Mouse (Mus musculus) urinary bladder, postnatal 36 days (tissue): ENCODE data around the gene Fank1.

Source experiments
- DNase-seq, 2 experiments: peaks; one replicate each; pipeline ENCODE4 v3.0.0; 2022; ENCODE audit warnings: low spot score in 2 of 2, mixed read lengths in 1 of 2

Fank1 gene

GRCm38 (mm10) chr7:133768027-133768426 is 8.6 kb upstream of the Fank1 start:
- no peak for DNase-seq

- DNase-seq: no peak
Measured at GRCm38 (mm10) chr7:133768517-133768916, 8.1 kb upstream of the Fank1 start.

DNA sequence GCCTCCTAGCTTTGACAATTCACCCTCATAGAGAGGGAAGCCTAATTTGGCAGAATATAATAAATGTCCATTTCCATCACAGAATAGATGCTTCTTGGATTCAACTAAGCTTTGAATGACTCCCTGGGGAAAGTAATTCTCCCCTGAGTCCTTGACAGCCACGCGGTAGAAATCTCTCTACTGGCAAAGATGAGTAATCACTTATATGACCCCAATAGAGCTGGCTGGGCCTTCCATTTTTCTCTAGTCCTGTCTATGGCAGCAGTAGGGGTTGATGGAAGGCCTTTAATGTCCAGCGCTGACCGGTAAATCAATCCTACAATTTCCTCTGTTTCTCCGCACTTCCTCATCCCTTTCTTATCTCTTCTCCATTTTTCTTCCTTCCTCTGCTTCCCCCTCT is 1.5 kb upstream of the Fank1 start:
- no peak for DNase-seq

GRCm38 (mm10) chr7:133775796-133776625 is 650 bp upstream of the Fank1 start:
- DNase-seq: peak; percentile 17 to 18

DNA sequence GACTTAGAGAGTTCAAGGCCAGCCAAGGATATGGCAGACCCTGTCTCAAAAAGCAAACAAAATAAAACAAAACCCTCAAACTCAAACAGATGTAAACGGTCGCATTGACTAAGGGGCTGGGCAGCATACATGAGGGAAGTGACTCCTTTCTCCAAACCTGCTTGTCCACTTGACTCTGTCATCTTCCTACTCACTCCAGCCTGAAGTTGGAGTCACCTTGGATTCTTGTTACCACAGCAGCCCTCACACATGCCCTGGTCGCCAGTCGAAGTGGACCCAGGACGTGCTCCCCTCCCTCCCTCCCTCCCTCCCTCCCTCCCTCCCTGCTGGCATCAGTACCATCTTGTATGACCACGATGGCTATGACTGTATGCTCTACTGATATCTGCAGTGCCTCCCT is 4.9 kb downstream of the Fank1 start:
- no peak for DNase-seq

- peak in 1 of 2 experiments; percentile 7 for DNase-seq
Measured at GRCm38 (mm10) chr7:133781991-133782390, 5.3 kb downstream of the Fank1 start.

- peak; percentile 63 to 77 for DNase-seq
Measured at GRCm38 (mm10) chr7:133782717-133783435, 6.2 kb downstream of the Fank1 start, which contains the start of gene Dhx32. TSS of gene Dhx32 (minus strand) at chr7:133782726.

DNA sequence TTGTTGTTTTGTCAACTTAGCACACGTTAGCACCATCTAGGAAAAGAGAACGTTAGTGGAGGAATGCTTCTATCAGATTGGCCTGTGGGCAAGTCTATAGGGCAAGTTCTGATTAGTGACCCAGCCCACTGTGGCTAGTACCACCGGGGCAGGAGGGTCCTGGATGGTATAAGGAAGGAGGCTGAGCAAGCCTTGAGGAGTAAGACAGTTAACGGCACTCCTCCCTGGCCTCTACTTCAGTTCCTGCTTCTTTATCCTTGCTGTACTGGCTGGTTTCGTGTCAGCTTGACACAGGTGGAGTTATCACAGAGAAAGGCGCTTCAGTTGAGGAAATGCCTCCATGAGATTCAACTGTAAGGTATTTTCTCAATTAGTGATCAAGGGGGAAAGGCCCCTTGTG is 10.9 kb downstream of the Fank1 start:
- no peak for DNase-seq

- no peak for DNase-seq
Measured at GRCm38 (mm10) chr7:133788147-133788546, 11.5 kb downstream of the Fank1 start.

- DNase-seq: no peak
Measured at GRCm38 (mm10) chr7:133790171-133790570, 13.5 kb downstream of the Fank1 start.

DNA sequence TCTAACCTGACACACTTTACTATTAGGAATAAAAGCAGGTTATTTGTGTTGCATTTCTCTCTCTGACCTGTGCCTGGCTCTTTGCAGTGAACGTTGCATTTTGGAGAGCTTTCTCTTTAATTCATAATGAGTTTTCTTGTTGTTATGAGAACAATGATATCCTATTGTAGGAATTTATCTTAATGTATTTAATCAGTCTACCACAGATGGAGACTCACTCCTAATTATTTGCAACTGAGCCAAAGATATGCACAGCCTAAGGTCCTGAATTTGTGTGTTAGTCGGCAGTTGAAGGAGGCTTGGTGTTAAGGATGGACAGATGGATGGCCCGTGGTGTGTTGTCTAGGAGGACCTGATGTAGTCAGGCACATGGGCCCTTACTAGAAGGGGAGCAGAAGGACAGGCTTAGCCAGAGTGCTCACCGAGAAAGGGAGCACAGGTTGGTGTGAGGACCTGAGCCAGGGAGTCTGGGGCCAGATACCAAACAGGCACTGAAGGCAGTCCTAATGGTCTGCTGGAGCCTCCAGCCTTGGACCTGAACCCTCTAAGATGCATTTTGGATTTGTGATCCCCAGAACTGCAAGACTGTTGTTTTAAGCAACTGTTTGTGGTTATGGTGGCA is 14.1 kb downstream of the Fank1 start:
- no peak for DNase-seq

DNA sequence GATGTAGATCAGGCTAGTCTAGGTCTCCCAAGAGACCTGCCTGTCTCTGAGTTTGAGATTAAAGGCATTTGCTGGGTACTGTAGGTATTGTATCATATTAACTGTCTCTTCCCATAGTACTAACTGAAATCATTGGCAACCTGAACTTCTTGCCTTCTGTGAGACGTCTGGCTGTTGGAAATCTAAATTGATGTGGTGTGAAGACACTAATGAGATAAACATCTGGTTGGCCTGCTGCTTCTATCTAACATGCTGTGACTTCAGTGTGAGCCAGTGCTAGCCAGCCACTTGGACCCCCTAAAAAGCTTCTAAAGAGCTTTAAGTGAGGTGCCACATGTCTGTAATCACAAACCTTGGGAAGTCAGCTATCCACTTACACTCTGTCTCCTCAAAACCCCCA is 16.1 kb downstream of the Fank1 start:
- no peak for DNase-seq

GRCm38 (mm10) chr7:133793248-133794131 is 16.8 kb downstream of the Fank1 start:
- DNase-seq: peak; percentile 8 to 56

DNA sequence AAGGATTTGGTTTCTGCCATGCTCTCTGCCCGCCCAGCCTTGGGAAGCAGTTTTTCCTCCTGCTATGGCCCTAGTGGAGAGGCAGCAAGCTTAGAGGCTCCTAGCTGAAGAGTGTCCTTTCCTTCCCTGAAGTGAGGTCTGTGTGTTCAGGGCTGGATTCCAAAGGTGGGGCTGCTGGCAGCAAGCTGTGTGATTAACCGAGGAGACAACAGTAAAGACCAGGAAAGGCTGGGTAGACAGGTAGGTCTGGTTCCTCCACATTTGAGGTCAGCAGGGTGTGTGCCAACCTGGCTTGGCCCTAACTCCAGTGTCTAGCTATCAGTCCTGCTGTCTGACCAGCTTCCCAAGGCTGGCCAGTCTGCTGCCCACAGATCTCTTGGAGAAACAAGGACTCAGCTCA is 18.1 kb downstream of the Fank1 start:
- peak; percentile 69 to 74 for DNase-seq

DNA sequence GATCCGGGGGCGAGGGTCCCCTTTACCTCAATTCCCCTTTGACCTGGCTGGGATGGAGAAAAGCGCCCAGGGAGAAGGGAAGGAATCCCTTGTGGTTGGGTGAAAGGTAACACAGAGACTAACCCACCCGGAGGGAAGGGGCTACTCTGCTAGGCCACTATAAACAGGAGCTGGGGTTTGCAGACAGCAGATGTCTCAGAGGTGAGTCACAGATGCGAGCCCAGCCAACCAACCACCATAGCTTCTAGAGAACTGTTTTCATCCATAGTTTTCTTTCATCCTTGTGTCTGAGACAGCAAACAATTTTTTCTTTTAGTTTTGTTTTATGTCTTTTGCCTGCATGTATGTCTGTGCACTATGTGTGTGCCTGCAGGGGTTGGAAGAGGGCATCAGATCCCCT is 23.3 kb downstream of the Fank1 start:
- DNase-seq: no peak

GRCm38 (mm10) chr7:133801823-133802222 is 25.2 kb downstream of the Fank1 start:
- no peak for DNase-seq

DNA sequence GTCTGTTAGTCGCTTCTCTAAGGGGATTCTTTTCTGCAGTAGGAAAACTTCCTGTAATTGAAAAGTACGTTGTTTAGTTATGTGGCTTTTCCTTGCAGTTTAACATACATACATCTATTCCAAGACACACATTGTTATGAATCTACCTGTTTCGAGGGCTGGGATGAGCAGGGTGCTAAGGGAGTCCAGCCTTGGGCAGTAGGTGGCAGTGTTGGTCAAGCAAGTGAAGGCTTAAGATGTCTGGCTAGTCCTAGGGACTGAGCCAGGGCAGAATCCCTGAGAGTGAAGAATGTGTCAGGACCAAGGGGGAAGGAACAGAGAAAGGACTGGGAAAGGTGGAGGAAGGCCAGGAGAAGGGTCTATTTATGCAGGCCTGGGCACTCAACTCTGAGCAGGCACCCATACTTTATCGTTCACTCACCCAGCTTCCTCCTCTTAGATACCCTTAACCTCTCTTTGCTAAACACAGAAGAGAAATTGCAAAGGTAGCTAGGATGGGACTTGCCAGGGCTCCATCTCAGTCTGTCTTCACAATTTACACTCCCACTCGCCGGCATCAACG is 29.0 kb downstream of the Fank1 start:
- peak; percentile 57 to 64 for DNase-seq

DNA sequence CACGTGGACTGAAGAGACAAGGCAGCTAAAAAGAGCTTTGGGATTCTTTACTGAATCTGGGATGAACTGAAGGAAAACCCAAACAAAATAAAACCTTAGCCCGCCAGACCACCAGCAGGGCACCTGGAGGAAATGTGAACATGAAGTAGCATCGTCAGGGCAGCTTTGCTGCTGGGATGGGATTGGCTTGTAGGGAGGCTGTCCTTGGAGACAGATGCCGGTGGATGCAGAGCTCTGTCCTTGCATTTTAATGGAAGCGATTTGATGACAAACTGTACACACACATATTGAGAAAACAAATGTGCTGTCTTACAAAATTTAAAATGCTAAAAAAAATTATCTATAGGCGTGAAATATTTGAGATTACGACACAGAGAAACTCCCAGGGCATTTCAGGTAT is 36.3 kb downstream of the Fank1 start:
- no peak for DNase-seq

GRCm38 (mm10) chr7:133813331-133813730 is 36.7 kb downstream of the Fank1 start:
- no peak for DNase-seq

DNA sequence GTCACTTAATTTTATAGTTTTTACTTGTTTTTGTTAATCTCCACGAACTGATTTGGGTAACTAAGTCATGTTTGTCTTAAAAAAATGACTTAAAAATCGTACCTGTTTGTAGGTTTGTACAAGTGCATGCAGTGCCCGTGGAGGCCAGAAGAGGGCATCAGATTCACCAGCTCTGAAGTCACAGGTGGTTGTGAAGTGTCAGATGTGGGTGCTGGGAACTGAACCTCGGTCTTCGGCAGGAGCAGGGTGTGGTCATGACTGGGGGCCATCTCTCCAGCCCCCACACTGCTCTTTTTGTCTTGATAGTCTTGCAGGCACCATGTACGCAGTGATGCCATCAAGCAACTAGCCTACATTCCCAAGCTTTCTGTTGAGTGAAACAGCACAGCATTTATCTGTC is 47.1 kb downstream of the Fank1 start:
- DNase-seq: no peak

GRCm38 (mm10) chr7:133824579-133824978 is 47.9 kb downstream of the Fank1 start:
- no peak for DNase-seq
